Mouse (Mus musculus): ENCODE results near the gene Nup93. TPM values are rescaled to one million over a fixed set of nuclear protein-coding genes. Genes with fewer than 3 reads are reported as not detected.

The Nup93 gene
- total and polyA plus RNA-seq, 3 experiments, result 46.0 to 99.6 (median 88.3) TPM

DNA sequence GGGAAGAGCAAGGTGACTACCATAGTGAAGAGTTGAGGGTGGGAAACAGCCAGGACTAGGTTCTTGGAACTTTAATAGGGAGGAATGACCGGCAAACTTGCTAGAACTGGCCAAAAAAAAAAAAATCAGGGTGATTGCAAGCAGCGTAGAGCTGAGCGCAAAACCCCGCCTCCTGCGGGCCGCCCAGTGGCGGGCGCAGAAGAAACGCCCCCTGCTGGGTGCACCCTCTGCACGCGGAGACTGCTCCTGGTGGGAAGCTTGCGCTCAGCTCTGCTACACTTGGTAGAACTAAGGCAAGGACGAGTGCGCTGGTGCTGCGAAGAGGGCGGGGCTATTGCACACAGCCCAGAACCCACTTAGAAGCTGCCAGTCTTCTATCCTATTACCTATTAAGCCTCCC lies 31.2 kb upstream of the Nup93 start (continued):
- TF ChIP-seq ETS1 (conservative IDR thresholded peaks at IDR 0.05; ENCODE audit: low read depth, low read length), result no peak; the same call in 1 of the 2 replicates
- peak; percentile 40 for TF ChIP-seq SMC3 (IDR thresholded peaks at IDR 0.05; ENCODE audit: low read depth, low read length)
- TF ChIP-seq ZC3H11A (IDR thresholded peaks at IDR 0.05; ENCODE audit: low read depth, low read length), result no peak
- TF ChIP-seq BHLHE40 (IDR thresholded peaks at IDR 0.05; ENCODE audit: low read depth, low read length), result peak; percentile 72
- no peak for TF ChIP-seq GABPA (IDR thresholded peaks at IDR 0.05; ENCODE audit: insufficient replicate concordance, low read depth, low read length)
- TF ChIP-seq IRF4 (IDR thresholded peaks at IDR 0.05; ENCODE audit: low read depth, low read length), result peak; percentile 65
- TF ChIP-seq POLR2A (IDR thresholded peaks at IDR 0.05; ENCODE audit: low read depth, low read length), result peak; percentile 69
- peak; percentile 80; the same call in 1 of the 2 replicates for TF ChIP-seq MYC (IDR thresholded peaks at IDR 0.05; ENCODE audit: low read depth, low read length)
- no peak for TF ChIP-seq E2F4 (IDR thresholded peaks at IDR 0.05; ENCODE audit: insufficient replicate concordance, low read depth, low read length)
- peak in 1 of 2 experiments; percentile 81; a peak in 2 of 4 replicates for TF ChIP-seq CTCF (conservative IDR thresholded peaks at IDR 0.05 in 1 of 2, IDR thresholded peaks at IDR 0.05 in 1 of 2; ENCODE audit: low read depth in 2 of 2, low read length in 2 of 2)
- peak; percentile 28; the same call in 1 of the 2 replicates for TF ChIP-seq NELFE (IDR thresholded peaks at IDR 0.05; ENCODE audit: low read depth, low read length)
- TF ChIP-seq USF1 (IDR thresholded peaks at IDR 0.05; ENCODE audit: low read depth, low read length), result no peak
- 0 out of 2 replicates have a peak, but pooled peaks have one; percentile 22 for TF ChIP-seq UBTF (IDR thresholded peaks at IDR 0.05; ENCODE audit: low read depth, low read length)
- TF ChIP-seq MAZ (IDR thresholded peaks at IDR 0.05; ENCODE audit: low read depth, low read length), result peak; percentile 68; the same call in 1 of the 2 replicates
- TF ChIP-seq KAT2A (IDR thresholded peaks at IDR 0.05; ENCODE audit: insufficient replicate concordance, low read length), result no peak
- TF ChIP-seq SIN3A (IDR thresholded peaks at IDR 0.05; ENCODE audit: low read length), result no peak
- TF ChIP-seq PAX5 (IDR thresholded peaks at IDR 0.05; ENCODE audit: low read length), result no peak

- dilution Hi-C loops (cut with MboI; ENCODE audit: extremely low pct_ligation_motif_present, extremely low pct_unique_long_range_greater_than_20kb, low sequenced_read_pairs), result no loop called here
- H3K4me3 ChIP-seq (replicated peaks in 1 of 3; ENCODE audit: low read depth in 2 of 3, low read length in 2 of 3, poor library complexity in 1 of 3), result peak overlapping the region; percentile 20 to 55 (median 39)
- no peaks in the 10 kb centered on the region for H3K9me3 ChIP-seq (replicated peaks; ENCODE audit: low read length)
- H3K36me3 ChIP-seq (replicated peaks in 1 of 2; ENCODE audit: control insufficient read depth in 1 of 2, insufficient read depth in 1 of 2, low read length in 1 of 2), result no peaks in the 10 kb centered on the region
- H3K27ac ChIP-seq (ENCODE audit: insufficient read depth, low read depth), result peak overlapping the region; percentile 94
- H3K4me2 ChIP-seq (ENCODE audit: insufficient read depth, low read depth, poor library complexity, severe bottlenecking), result peak overlapping the region; percentile 93
- H3K79me2 ChIP-seq (replicated peaks; ENCODE audit: control insufficient read depth, extremely low read depth, insufficient read depth, poor library complexity, severe bottlenecking), result peaks cover 4% of the 10 kb centered on the region; the same call in 1 of the 2 replicates
- peak overlapping the region; percentile 90 for H3K9ac ChIP-seq (ENCODE audit: insufficient read depth, low read depth)
- in situ Hi-C loops (cut with MboI; ENCODE audit: low pct_ligation_motif_present, low pct_unique_long_range_greater_than_20kb, low sequenced_read_pairs), result loop anchor here (25.0 kb wide), 1 partner anchor 497 kb away; no protein-coding TSS in a partner anchor
- H3K27me3 ChIP-seq (replicated peaks), result peaks cover 52% of the 10 kb centered on the region
- peaks cover 25 to 48% of the 10 kb centered on the region in 2 experiments for H3K4me1 ChIP-seq (ENCODE audit: control insufficient read depth in 1 of 2, insufficient read depth in 2 of 2)
- peak; percentile 61 for DNase-seq (ENCODE audit: extremely low read depth)
- TF ChIP-seq ZNF384 (IDR thresholded peaks at IDR 0.05; ENCODE audit: low read depth, low read length) (no peak), EP300 (IDR thresholded peaks at IDR 0.05; ENCODE audit: low read length) (peak; percentile 34; the same call in 1 of the 2 replicates), MEF2A (IDR thresholded peaks at IDR 0.05; ENCODE audit: borderline replicate concordance, low read depth, low read length) (peak; percentile 48; the same call in 1 of the 2 replicates), TCF12 (IDR thresholded peaks at IDR 0.05; ENCODE audit: low read depth, low read length) (peak; percentile 63; the same call in 1 of the 2 replicates), IRF4 (IDR thresholded peaks at IDR 0.05; ENCODE audit: low read depth, low read length) (peak; percentile 55), SMC3 (IDR thresholded peaks at IDR 0.05; ENCODE audit: low read depth, low read length) (no peak), ZKSCAN1 (IDR thresholded peaks at IDR 0.05; ENCODE audit: borderline replicate concordance, low read depth, low read length) (no peak), TBP (conservative IDR thresholded peaks at IDR 0.05; ENCODE audit: low read depth, low read length) (0 out of 2 replicates have a peak, but pooled peaks have one; percentile 56), JUN (IDR thresholded peaks at IDR 0.05; ENCODE audit: insufficient read depth, low read depth, low read length) (no peak), CTCF (conservative IDR thresholded peaks at IDR 0.05 in 1 of 2, IDR thresholded peaks at IDR 0.05 in 1 of 2; ENCODE audit: low read depth in 2 of 2, low read length in 2 of 2) (peak in 1 of 2 experiments; percentile 8; a peak in 1 of 4 replicates), NELFE (IDR thresholded peaks at IDR 0.05; ENCODE audit: low read depth, low read length) (0 out of 2 replicates have a peak, but pooled peaks have one; percentile 55), KAT2A (IDR thresholded peaks at IDR 0.05; ENCODE audit: insufficient replicate concordance, low read length) (no peak), MXI1 (IDR thresholded peaks at IDR 0.05; ENCODE audit: low read depth, low read length) (no peak), MAFK (IDR thresholded peaks at IDR 0.05; ENCODE audit: insufficient replicate concordance, low read length) (no peak), JUND (conservative IDR thresholded peaks at IDR 0.05; ENCODE audit: low read depth, low read length) (no peak), CHD2 (IDR thresholded peaks at IDR 0.05; ENCODE audit: low read length) (peak; percentile 80), ZC3H11A (IDR thresholded peaks at IDR 0.05; ENCODE audit: low read depth, low read length) (no peak), SIN3A (IDR thresholded peaks at IDR 0.05; ENCODE audit: low read length) (peak; percentile 23; the same call in 1 of the 2 replicates), BHLHE40 (IDR thresholded peaks at IDR 0.05; ENCODE audit: low read depth, low read length) (peak; percentile 31), MAZ (IDR thresholded peaks at IDR 0.05; ENCODE audit: low read depth, low read length) (no peak), MYC (IDR thresholded peaks at IDR 0.05; ENCODE audit: low read depth, low read length) (peak; percentile 39; the same call in 1 of the 2 replicates), POLR2AphosphoS2 (IDR thresholded peaks at IDR 0.05; ENCODE audit: low read depth, low read length) (no peak), PAX5 (IDR thresholded peaks at IDR 0.05; ENCODE audit: low read length) (no peak), GABPA (IDR thresholded peaks at IDR 0.05; ENCODE audit: insufficient replicate concordance, low read depth, low read length) (no peak), MAX (IDR thresholded peaks at IDR 0.05; ENCODE audit: low read length) (no peak), ZMIZ1 (IDR thresholded peaks at IDR 0.05; ENCODE audit: low read depth, low read length) (no peak), ETS1 (conservative IDR thresholded peaks at IDR 0.05; ENCODE audit: low read depth, low read length) (no peak), CHD1 (IDR thresholded peaks at IDR 0.05; ENCODE audit: low read depth, low read length) (no peak; the same call in 1 of the 2 replicates), UBTF (IDR thresholded peaks at IDR 0.05; ENCODE audit: low read depth, low read length) (no peak), NRF1 (IDR thresholded peaks at IDR 0.05; ENCODE audit: low read depth, low read length) (no peak)
These were observed 30.0 kb upstream of the Nup93 start for GRCm38 (mm10) chr8:94184357-94184843.
